Mouse (Mus musculus) kidney, postnatal 36 days (tissue): ENCODE results near the gene Dmrtc1c2.
"Not testable (repeated sequence)": the region's sequence is repeated elsewhere in the genome, so short reads cannot be mapped to it uniquely, and the experiment has no call there.

Source experiments
- DNase-seq, 2 experiments: peaks; one replicate each; pipeline ENCODE4 v3.0.0; 2021 to 2022; ENCODE audit warnings: mixed read lengths in 2 of 2

Dmrtc1c2 gene

GRCm38 (mm10) chrX:102854516-102854915 lies at the start of gene Dmrtc1c2:
TSS of gene Dmrtc1c2 (minus strand) at chrX:102854616.
- not testable (repeated sequence) for DNase-seq

- DNase-seq: no peak
Observed at GRCm38 (mm10) chrX:102867871-102868270, 13.5 kb upstream of the Dmrtc1c2 start, which contains the start of gene 1700031F05Rik. TSS of gene 1700031F05Rik (minus strand) at chrX:102867971.

- DNase-seq: no peak
Observed at GRCm38 (mm10) chrX:102812311-102812710, 42.1 kb downstream of the Dmrtc1c2 start.

GRCm38 (mm10) chrX:102802663-102803062 lies 51.8 kb downstream of the Dmrtc1c2 start, which contains the start of gene Dmrtc1c1:
TSS of gene Dmrtc1c1 (plus strand) at chrX:102802963.
- DNase-seq: not testable (repeated sequence)
